Mouse (Mus musculus): ENCODE data around the gene Bpgm.

GRCm38 (mm10) chr6:34495140-34495551 lies 19.1 kb downstream of the Bpgm start:
- TF ChIP-seq CTCF (IDR thresholded peaks at IDR 0.05; ENCODE audit: low read depth, low read length) (no peak), GATA1 (IDR thresholded peaks at IDR 0.05; ENCODE audit: borderline replicate concordance, low read length) (no peak), TAL1 (conservative IDR thresholded peaks at IDR 0.05; ENCODE audit: low read depth, low read length) (no peak)

All from G1E (cell line).